Mouse (Mus musculus): ENCODE measurements around the gene Slc30a2. TPM values are rescaled to one million over a fixed set of nuclear protein-coding genes. Genes with fewer than 3 reads are reported as not detected.

Gene Slc30a2
- polyA plus RNA-seq (2012; rRNA removed) = 0.02 and 0.10 TPM in 2 replicates

GRCm38 (mm10) chr4:134343071-134344031 lies at the start of gene Slc30a2:
TSS of gene Slc30a2 (plus strand) at chr4:134343181.

GRCm38 (mm10) chr4:134314876-134315275 lies 28.1 kb upstream of the Slc30a2 start, which contains the start of gene Trim63:
TSS of gene Trim63 (plus strand) at chr4:134315120.

GRCm38 (mm10) chr4:134383750-134384149 lies 40.8 kb downstream of the Slc30a2 start, which contains the start of gene Extl1:
TSS of gene Extl1 (minus strand) at chr4:134383850.

GRCm38 (mm10) chr4:134395977-134396825 lies 53.2 kb downstream of the Slc30a2 start, which contains the start of gene Pafah2:
TSS of gene Pafah2 (plus strand) at chr4:134396320.

Other genes with a start within 250 kb of the Slc30a2 start
- gene Cd52, start 248.1 kb upstream of the Slc30a2 start, polyA plus RNA-seq (2012; rRNA removed) = 7.7 and 8.2 TPM in 2 replicates
- gene Ubxn11, start 240.6 kb upstream of the Slc30a2 start, polyA plus RNA-seq (2012; rRNA removed) = 23.9 and 27.0 TPM in 2 replicates
- 205 and 259 TPM in 2 replicates for gene Sh3bgrl3, start 214.4 kb upstream of the Slc30a2 start, polyA plus RNA-seq (2012; rRNA removed)
- 28.7 and 29.6 TPM in 2 replicates for gene Cep85, start 156.1 kb upstream of the Slc30a2 start, polyA plus RNA-seq (2012; rRNA removed)
- not detected in 2 replicates for gene Gm7534, start 140.2 kb upstream of the Slc30a2 start, polyA plus RNA-seq (2012; rRNA removed)
- 0.16 and 0.18 TPM in 2 replicates for gene Catsper4, start 115.8 kb upstream of the Slc30a2 start, polyA plus RNA-seq (2012; rRNA removed)
- gene Cnksr1, start 104.8 kb upstream of the Slc30a2 start, polyA plus RNA-seq (2012; rRNA removed) = 0.26 and 0.80 TPM in 2 replicates
- 0.04 TPM in 1 of 2 replicates, not detected in the other for gene E130218I03Rik, start 99.5 kb upstream of the Slc30a2 start, polyA plus RNA-seq (2012; rRNA removed)
- gene Zfp593, start 97.6 kb upstream of the Slc30a2 start, polyA plus RNA-seq (2012; rRNA removed) = 13.7 and 14.4 TPM in 2 replicates
- gene Gm30191, start 96.2 kb upstream of the Slc30a2 start, polyA plus RNA-seq (2012; rRNA removed) = 0.16 TPM in 1 of 2 replicates, not detected in the other
- gene Grrp1, start 89.1 kb upstream of the Slc30a2 start, polyA plus RNA-seq (2012; rRNA removed) = 14.5 and 17.0 TPM in 2 replicates
- 15.2 and 16.8 TPM in 2 replicates for gene Pdik1l, start 55.3 kb upstream of the Slc30a2 start, polyA plus RNA-seq (2012; rRNA removed)
- gene Trim63, start 28.1 kb upstream of the Slc30a2 start, polyA plus RNA-seq (2012; rRNA removed) = 0.17 and 1.2 TPM in 2 replicates
- gene Extl1, start 40.7 kb downstream of the Slc30a2 start, polyA plus RNA-seq (2012; rRNA removed) = 0.34 and 2.1 TPM in 2 replicates
- 13.7 and 15.8 TPM in 2 replicates for gene Pafah2, start 53.1 kb downstream of the Slc30a2 start, polyA plus RNA-seq (2012; rRNA removed)
- gene Stmn1, start 125.1 kb downstream of the Slc30a2 start, polyA plus RNA-seq (2012; rRNA removed) = 1,707 and 1,926 TPM in 2 replicates
- 11.7 and 14.6 TPM in 2 replicates for gene Paqr7, start 153.5 kb downstream of the Slc30a2 start, polyA plus RNA-seq (2012; rRNA removed)
- gene Aunip, start 167.8 kb downstream of the Slc30a2 start, polyA plus RNA-seq (2012; rRNA removed) = 4.0 and 5.0 TPM in 2 replicates
- 126 and 131 TPM in 2 replicates for gene Mtfr1l, start 192.2 kb downstream of the Slc30a2 start, polyA plus RNA-seq (2012; rRNA removed)
- gene Selenon, start 209.0 kb downstream of the Slc30a2 start, polyA plus RNA-seq (2012; rRNA removed) = 39.2 and 45.7 TPM in 2 replicates